Mouse (Mus musculus) neural tube, embryonic 13.5 days (tissue): ENCODE data around the gene Gm45234. TPM values are rescaled to one million over a fixed set of nuclear protein-coding genes. Genes with fewer than 3 reads are reported as not detected.

ENCODE experiments used
- ATAC-seq: fragments of 200-750 bp; cut with Nextera tagmentation; 2 replicates; pipeline ENCODE4 v1.8.0; 2017; ENCODE audit warnings: low read depth, mild to moderate bottlenecking, moderate TSS enrichment, moderate library complexity
- H3K27ac ChIP-seq: fragments of 300-500 bp; sonication (generic); replicated peaks from 2 replicates; pipeline ENCODE4 v1.5.1; 2015; ENCODE audit warnings: moderate library complexity, mild to moderate bottlenecking, inconsistent platforms
- H3K27me3 ChIP-seq: fragments of 300-500 bp; sonication (generic); 2 replicates; pipeline ENCODE4 v1.6.1; 2015; ENCODE audit warnings: mild to moderate bottlenecking, inconsistent platforms
- H3K36me3 ChIP-seq: fragments of 300-500 bp; sonication (generic); 2 replicates; pipeline ENCODE4 v1.6.1; 2015; ENCODE audit warnings: mild to moderate bottlenecking, inconsistent platforms
- H3K4me1 ChIP-seq: fragments of 300-500 bp; sonication (generic); replicated peaks from 2 replicates; pipeline ENCODE4 v1.6.1; 2015; ENCODE audit warnings: inconsistent platforms
- H3K4me2 ChIP-seq: fragments of 300-500 bp; sonication (generic); 2 replicates; pipeline ENCODE4 v1.6.1; 2015; ENCODE audit warnings: inconsistent platforms, mild to moderate bottlenecking, moderate library complexity
- H3K4me3 ChIP-seq: fragments of 300-500 bp; sonication (generic); 2 replicates; pipeline ENCODE4 v1.5.1; 2015; ENCODE audit warnings: mild to moderate bottlenecking, inconsistent platforms
- H3K9ac ChIP-seq: fragments of 300-500 bp; sonication (generic); 2 replicates; pipeline ENCODE4 v1.6.1; 2015; ENCODE audit warnings: moderate library complexity, mild to moderate bottlenecking, inconsistent platforms
- H3K9me3 ChIP-seq: fragments of 300-500 bp; sonication (generic); 2 replicates; pipeline ENCODE4 v1.6.1; 2016; ENCODE audit warnings: inconsistent platforms
- WGBS: fragments of 180-500 bp; shearing (Covaris S2); methylation state at CpG from one replicate; pipeline ENCODE4 v1.1.7; 2015; 5-methylcytosine and 5-hydroxymethylcytosine counted together
- polyA plus RNA-seq: library from polyadenylated mRNA; unstranded; fragments of >200 nt; fragmentation: Nextera tagmentation; extraction: Ambion mirVana; gene quantifications from 2 replicates; pipeline ENCODE4 v1.2.1, GENCODE M21; 2015

Gm45234 gene
- polyA plus RNA-seq, 1 experiment from 2014 or later = not detected

DNA sequence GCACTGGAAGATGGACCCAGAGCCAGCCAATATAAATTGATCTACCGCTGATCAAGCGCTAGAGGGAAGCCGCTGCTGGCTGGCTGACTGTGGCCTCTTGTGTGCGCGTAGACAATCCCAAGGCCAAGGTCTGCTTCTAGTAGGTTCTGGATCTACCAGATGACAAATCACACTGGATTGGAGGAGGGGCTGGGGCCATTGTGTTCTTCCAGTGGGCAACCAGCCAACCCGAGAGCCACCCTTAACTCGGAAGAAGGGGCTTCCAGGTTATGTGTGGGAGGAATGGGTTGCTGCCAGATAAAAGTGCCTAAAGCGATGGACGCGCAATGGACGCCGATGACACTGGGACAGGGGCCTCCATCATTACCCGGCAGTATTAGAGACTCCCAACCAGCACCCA, 37.9 kb downstream of the Gm45234 start:
- Histone ChIP-seq H3K9ac (no peak overlapping the region), H3K4me1 (peaks cover 11% of the 10 kb centered on the region), H3K27me3 (no peaks in the 10 kb centered on the region), H3K4me2 (no peak overlapping the region), H3K27ac (no peak overlapping the region), H3K36me3 (peaks cover 41% of the 10 kb centered on the region), H3K9me3 (no peaks in the 10 kb centered on the region), H3K4me3 (no peak overlapping the region)
- ATAC-seq = no peak
- WGBS = 85% methylated on average over 13 of the region's 13 CpGs

DNA sequence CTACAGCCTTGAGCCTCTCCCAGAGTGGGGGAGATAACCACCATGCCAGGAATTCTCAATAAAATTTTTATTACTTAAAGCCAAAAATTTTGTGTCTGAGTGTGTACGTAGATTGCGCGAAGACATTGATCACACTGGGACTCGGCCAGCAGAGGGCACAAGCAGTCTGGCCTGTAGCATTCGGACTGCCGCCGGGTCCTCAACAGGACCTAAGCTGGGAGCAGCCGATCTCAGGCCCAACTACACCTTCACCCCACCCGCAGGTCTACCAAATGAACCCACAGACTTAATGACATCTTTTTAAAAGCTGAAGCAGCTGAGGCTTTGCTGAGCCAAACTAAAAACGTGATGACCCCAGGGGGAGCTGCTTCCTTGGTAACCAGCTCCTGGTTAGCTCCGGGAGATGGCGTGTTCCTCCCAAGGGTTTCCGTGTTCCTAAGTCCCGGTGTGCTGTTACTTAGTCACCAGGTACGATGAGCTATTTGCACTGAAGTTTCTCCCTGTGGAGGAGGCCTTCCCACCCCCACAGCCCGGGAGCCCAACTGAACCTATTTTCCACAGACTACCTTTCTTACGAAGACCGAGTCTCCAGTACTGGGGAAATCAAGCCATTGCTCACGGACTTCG, 38.8 kb downstream of the Gm45234 start:
- ATAC-seq = no peak
- WGBS = 72% methylated on average over 20 of the region's 20 CpGs
- H3K9me3 ChIP-seq = no peaks in the 10 kb centered on the region

DNA sequence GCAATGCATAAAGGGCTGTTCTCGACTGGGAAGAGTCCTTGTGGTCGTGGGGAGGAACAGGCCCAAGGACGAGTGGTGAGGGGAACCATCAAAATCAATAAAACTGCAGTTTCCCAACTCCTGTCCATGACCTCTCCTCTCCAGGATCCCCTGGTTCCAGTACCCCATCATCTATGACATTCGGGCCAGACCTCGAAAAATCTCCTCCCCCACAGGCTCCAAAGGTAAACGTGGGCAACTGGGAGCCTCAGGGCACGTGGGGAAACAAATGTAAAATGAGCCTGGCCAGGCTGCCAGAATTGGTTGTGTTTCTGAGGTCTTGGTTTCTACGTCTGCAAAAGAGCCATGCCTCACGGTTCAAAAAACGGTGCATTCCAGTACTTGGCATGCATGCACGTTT, 42.9 kb downstream of the Gm45234 start:
- Histone ChIP-seq H3K27me3 (no peaks in the 10 kb centered on the region), H3K27ac (peak overlapping the region; percentile 84; the same call in 1 of the 2 replicates), H3K4me2 (peak overlapping the region; percentile 94), H3K9ac (peak overlapping the region; percentile 95), H3K4me3 (peak overlapping the region; percentile 99), H3K4me1 (peaks cover 39% of the 10 kb centered on the region), H3K36me3 (peaks cover 48% of the 10 kb centered on the region), H3K9me3 (no peaks in the 10 kb centered on the region)
- WGBS = 21% methylated on average over 11 of the region's 11 CpGs
- ATAC-seq = no peak

More for the DNA sequence above, 38.8 kb downstream of the Gm45234 start:
- Histone ChIP-seq H3K36me3 (peaks cover 41% of the 10 kb centered on the region), H3K9ac (no peak overlapping the region), H3K4me1 (peaks cover 16% of the 10 kb centered on the region), H3K4me3 (no peak overlapping the region), H3K27ac (no peak overlapping the region), H3K4me2 (no peak overlapping the region), H3K27me3 (no peaks in the 10 kb centered on the region)

DNA sequence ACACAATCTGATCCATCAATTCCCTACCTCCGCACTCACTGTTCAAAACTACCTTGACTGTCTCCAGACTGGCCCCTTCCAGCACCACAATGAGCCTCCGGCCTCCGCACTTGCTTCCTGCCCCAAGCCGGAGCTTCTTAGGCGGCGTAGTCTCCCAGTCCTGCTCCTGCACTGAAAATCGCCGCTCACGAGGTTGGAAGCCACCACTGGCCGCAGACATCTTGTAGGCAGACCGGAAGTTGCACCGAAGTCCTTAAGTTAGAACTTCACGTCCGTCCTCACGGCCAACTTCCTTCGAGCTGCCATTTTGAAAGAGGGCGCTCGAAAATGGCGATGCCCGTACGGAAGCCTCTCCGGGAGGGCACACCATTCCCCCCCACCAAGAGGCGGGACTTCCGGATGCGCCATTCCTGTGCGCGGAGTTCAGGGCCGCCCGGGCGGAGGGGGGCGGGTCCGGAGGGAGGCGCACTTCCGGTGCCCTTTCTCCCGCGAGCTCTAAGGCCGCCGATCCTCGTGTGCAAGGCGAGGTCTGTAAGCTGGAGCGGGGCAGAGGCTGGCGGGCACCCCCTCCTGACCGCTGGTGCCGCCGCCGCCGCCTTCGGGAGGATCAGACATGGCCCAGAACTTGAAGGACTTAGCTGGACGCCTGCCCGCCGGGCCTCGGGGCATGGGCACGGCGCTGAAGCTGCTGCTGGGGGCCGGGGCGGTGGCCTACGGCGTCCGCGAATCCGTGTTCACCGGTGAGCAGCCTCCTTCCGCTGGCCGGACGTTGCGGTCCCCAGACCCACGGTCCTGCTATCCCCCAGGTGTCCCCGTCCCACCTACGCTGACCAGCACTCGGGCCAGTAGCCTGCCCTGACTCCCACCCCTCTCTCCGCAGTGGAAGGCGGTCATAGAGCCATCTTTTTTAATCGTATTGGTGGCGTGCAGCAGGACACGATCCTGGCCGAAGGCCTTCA, 43.7 kb downstream of the Gm45234 start, which contains the start of the genes Emg1 and Phb2:
Emg1 (minus strand) TSS at position 355 of the 959 bp plus-strand sequence.
Phb2 (plus strand) TSS at position 513 of the 959 bp plus-strand sequence.
- peaks cover 39% of the 10 kb centered on the region for H3K4me1 ChIP-seq
- H3K36me3 ChIP-seq = peaks cover 46% of the 10 kb centered on the region
- peak; percentile 97 for ATAC-seq
- H3K27me3 ChIP-seq = no peaks in the 10 kb centered on the region
- peak within 1 kb of the TSS; percentile 84 for H3K27ac ChIP-seq
- WGBS = under 1% methylated on average over 76 of the region's 76 CpGs
- peak within 1 kb of the TSS; percentile 94 for H3K4me2 ChIP-seq
- peak within 1 kb of the TSS; percentile 95 for H3K9ac ChIP-seq
- no peaks in the 10 kb centered on the region for H3K9me3 ChIP-seq
- H3K4me3 ChIP-seq = peak within 1 kb of the TSS; percentile 99

DNA sequence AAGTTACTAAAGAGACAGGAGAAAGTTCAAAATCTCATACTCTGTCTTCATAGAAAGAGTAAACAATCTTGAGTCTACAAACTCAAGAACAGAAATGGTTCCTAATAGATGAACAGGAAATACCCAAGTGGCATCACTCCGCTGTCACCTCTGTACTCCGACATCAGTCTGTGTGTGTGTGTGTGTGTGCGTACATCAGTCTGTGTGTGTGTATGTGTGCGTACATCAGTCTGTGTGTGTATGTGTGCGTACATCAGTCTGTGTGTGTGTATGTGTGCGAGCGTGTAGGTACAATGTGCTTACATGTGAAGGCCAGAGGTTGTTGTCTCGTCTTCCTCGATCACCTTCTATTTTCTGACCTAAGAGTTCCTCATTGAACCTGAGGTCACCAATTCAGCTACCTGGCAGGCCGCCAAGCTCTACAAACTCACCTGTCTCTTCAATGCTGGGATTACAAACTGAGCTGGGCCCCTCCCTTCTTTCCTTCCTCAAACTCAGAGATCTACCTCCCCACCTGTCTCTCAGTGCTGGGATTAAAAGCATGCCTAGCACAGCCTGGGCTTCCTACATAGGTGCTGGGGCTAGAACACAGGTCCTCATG, 47.4 kb downstream of the Gm45234 start:
- Histone ChIP-seq H3K4me1 (peaks cover 32% of the 10 kb centered on the region), H3K9ac (no peak overlapping the region), H3K9me3 (no peaks in the 10 kb centered on the region), H3K4me2 (no peak overlapping the region), H3K27me3 (no peaks in the 10 kb centered on the region), H3K27ac (no peak overlapping the region), H3K36me3 (peaks cover 50% of the 10 kb centered on the region), H3K4me3 (no peak overlapping the region)
- 93% methylated on average over 10 of the region's 10 CpGs for WGBS
- ATAC-seq = no peak

DNA sequence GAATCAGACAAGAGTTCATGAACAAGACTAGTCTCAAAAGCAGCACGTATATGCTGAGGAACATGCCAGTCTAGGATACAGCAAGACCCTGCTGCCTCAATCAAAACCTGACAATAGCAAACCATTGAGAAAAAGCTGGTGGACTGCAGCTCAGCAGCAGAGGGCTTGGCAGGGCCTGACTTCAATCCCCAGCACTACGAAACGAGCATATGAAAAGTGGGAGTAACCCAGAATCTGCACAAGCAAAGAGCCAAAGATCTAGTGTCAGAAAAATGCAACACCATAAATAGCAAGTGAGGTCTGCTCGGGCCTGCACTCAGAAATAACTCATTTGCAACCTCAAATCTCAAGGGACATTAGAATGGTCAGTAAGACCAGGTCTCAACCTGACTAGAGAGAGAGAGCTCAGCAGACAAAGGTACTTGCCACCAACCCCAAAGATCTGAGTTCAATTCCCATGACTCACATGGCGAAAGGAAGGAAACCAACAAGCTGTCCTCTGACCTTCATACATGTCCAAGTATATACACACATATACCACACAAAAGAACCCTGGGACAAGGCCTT, 49.7 kb downstream of the Gm45234 start:
- Histone ChIP-seq H3K27me3 (no peaks in the 10 kb centered on the region), H3K9ac (no peak overlapping the region), H3K4me1 (peaks cover 20% of the 10 kb centered on the region), H3K36me3 (peaks cover 72% of the 10 kb centered on the region), H3K4me2 (no peak overlapping the region), H3K27ac (no peak overlapping the region), H3K4me3 (no peak overlapping the region), H3K9me3 (no peaks in the 10 kb centered on the region)
- 90% methylated on average over 5 of the region's 5 CpGs for WGBS
- ATAC-seq = no peak

DNA sequence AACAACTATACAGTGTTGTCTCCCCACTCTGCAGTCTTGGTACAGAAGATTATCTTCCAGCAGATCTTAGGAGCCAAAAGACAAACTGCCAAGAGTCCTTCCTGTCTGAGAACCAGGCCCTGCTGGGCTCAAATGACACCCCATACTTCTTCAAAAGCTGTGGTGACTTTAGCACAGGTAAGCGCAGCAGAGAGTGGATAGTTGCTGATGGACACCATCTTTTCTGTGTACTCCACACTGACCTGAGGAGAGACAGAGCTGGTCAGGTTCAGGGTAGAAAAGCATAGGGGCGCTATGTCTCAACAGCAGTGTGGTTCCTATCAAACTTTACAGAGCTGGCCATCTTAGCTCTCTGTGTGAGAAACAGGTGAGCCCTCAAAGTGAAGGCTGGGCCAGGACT, 51.4 kb downstream of the Gm45234 start:
- peaks cover 85% of the 10 kb centered on the region for H3K36me3 ChIP-seq
- 97% methylated on average over 2 of the region's 2 CpGs for WGBS
- ATAC-seq = no peak

DNA sequence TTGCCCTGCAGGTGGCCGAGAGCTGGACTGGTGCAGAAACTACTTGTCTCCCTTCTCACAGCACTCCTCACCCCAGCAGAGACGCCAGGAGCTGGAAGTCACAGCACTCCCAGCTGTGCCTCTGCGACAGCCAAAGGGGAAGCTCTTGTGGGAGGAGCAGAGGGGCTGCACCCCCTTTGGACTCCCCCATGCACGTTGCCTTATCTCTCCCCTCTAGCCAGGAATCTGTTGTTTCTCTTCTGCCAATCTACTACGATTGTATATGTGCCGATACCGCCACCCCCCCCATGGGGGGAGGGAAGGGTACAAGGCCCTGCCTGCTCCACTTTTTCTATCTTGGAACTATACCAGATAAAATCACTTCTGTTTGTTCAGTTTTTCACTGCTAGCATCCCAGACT, 52.0 kb downstream of the Gm45234 start:
- 85% methylated on average over 7 of the region's 7 CpGs for WGBS
- H3K4me3 ChIP-seq = no peak overlapping the region
- H3K27ac ChIP-seq = no peak overlapping the region
- H3K4me2 ChIP-seq = no peak overlapping the region
- H3K9me3 ChIP-seq = no peaks in the 10 kb centered on the region
- no peaks in the 10 kb centered on the region for H3K27me3 ChIP-seq
- peaks cover 92% of the 10 kb centered on the region for H3K36me3 ChIP-seq
- H3K4me1 ChIP-seq = no peaks in the 10 kb centered on the region
- ATAC-seq = no peak
- H3K9ac ChIP-seq = no peak overlapping the region

More for the DNA sequence above, 51.4 kb downstream of the Gm45234 start:
- H3K4me3 ChIP-seq = no peak overlapping the region
- H3K9me3 ChIP-seq = no peaks in the 10 kb centered on the region
- no peak overlapping the region for H3K4me2 ChIP-seq
- no peaks in the 10 kb centered on the region for H3K27me3 ChIP-seq
- H3K27ac ChIP-seq = no peak overlapping the region
- no peak overlapping the region for H3K9ac ChIP-seq
- H3K4me1 ChIP-seq = peaks cover 3% of the 10 kb centered on the region; the same call in 1 of the 2 replicates

DNA sequence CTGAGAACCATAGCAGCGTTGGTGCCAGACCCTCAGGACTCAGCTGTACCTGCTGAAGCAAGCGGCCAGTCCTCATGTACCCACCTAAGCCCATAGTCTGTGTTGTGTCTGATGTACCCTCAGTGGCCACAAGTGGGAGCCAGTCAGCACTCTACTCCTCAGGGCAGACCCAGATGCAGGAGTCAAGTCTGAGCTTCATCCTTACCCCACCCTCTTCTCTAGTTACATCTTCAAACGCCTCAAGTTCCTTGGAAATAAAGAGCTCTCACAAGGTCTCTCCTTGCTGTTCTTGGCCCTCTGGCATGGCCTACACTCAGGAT, 53.1 kb downstream of the Gm45234 start:
- no peak overlapping the region for H3K4me3 ChIP-seq
- 59% methylated on average over 3 of the region's 3 CpGs for WGBS
- ATAC-seq = peak; percentile 33
- no peaks in the 10 kb centered on the region for H3K4me1 ChIP-seq
- no peak overlapping the region for H3K27ac ChIP-seq
- no peak overlapping the region for H3K4me2 ChIP-seq
- peaks cover 85% of the 10 kb centered on the region for H3K36me3 ChIP-seq
- H3K27me3 ChIP-seq = no peaks in the 10 kb centered on the region
- H3K9ac ChIP-seq = no peak overlapping the region
- H3K9me3 ChIP-seq = no peaks in the 10 kb centered on the region

DNA sequence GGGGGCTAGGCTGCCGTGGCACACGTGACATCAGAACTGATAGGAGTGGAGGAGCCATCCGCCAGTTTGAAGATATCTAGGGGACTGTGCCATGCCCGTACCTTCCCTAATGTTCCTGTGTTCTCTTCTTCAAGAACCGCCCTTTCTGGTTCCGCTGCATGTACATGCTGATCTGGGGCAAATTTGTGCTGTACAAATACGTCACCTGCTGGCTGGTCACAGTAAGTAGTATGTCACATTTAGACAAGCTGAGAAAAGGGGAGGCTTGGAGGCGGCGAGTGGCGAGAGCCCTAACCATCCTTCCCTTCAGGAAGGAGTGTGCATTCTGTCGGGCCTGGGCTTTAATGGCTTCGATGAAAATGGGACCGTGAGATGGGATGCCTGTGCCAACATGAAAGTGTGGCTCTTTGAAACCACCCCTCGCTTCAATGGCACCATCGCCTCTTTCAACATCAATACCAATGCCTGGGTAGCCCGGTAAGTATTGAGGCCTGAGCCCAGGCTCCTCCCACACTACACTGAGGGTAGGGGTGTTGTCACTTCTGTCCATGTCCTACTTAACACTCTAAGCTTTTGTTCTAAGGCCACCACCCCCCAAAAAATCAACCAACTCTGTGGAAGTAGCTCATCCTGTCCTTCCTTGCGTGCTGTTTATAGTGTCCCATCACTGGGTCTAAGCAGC, 53.6 kb downstream of the Gm45234 start:
- 93% methylated on average over 17 of the region's 17 CpGs for WGBS
- H3K4me1 ChIP-seq = no peaks in the 10 kb centered on the region
- H3K36me3 ChIP-seq = peaks cover 81% of the 10 kb centered on the region
- H3K9me3 ChIP-seq = no peaks in the 10 kb centered on the region
- no peak overlapping the region for H3K4me3 ChIP-seq
- ATAC-seq = 0 out of 2 replicates have a peak, but pooled peaks have one; percentile 7
- no peak overlapping the region for H3K9ac ChIP-seq
- H3K4me2 ChIP-seq = no peak overlapping the region
- H3K27ac ChIP-seq = no peak overlapping the region
- no peaks in the 10 kb centered on the region for H3K27me3 ChIP-seq

DNA sequence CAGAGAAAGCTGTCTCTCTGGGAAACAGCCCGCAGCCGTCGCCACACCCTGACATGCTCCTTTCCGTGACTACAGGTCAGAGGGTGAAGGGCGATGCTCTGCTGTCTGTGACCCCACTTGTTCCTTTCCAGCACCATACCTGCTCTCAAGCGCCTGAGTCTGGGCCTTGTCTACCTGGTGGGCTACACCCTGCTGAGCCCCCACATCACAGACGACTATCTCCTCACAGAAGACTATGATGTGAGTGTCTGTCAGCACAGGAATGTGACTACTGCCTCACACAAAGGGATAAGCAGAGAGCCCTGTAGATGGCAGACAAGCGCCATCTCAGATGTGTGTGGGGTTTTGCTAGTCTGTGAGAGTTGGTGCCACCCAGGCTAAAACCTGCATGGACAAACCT, 54.5 kb downstream of the Gm45234 start:
- H3K9ac ChIP-seq = no peak overlapping the region
- no peaks in the 10 kb centered on the region for H3K9me3 ChIP-seq
- ATAC-seq = 0 out of 2 replicates have a peak, but pooled peaks have one; percentile 10
- peaks cover 74% of the 10 kb centered on the region for H3K36me3 ChIP-seq
- H3K27ac ChIP-seq = no peak overlapping the region
- no peak overlapping the region for H3K4me2 ChIP-seq
- no peak overlapping the region for H3K4me3 ChIP-seq
- no peaks in the 10 kb centered on the region for H3K27me3 ChIP-seq
- no peaks in the 10 kb centered on the region for H3K4me1 ChIP-seq
- 81% methylated on average over 8 of the region's 8 CpGs for WGBS
